Mouse (Mus musculus): ENCODE data around the gene Ces1a.

Ces1a gene

DNA sequence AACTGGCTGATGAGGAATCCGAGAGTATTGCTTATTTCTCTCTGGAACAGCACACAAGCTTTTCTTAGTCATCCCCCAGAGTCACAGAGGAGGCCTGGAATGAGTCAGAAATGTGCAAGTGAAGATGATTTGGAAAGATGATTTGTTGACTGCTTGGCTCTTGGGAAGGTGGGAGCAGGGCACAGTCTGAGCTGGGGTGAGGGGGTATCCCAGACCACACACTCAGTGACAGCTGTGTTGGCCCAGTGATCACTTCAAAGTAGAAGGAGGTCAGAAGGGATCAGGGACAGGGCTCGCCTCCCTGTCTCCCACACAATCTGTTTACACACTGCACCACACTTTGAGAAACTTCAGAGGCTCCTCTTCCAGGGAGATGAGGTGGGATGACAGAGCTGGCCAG, 63.6 kb downstream of the Ces1a start:
- peak in 1 of 2 experiments; percentile 69 for DNase-seq

DNA sequence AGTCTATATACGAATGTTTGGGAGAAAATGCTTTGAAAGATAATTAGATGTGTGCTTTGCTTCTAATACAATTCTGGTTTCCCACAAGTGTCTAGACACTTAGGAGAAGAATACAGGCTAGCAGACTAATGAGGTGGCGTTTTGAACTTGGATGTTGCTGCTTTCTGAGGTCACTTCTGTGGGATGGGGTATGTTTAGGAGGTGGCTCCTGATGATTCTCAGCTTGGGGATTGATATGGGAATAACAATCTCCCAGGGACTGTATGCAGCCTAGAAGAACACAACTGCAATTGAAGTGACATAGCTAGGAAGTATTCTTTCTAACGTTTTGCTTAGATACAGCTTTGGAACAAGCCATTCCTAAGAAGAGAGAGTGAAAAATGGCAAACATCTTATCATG, 65.5 kb downstream of the Ces1a start:
- DNase-seq = no peak

DNA sequence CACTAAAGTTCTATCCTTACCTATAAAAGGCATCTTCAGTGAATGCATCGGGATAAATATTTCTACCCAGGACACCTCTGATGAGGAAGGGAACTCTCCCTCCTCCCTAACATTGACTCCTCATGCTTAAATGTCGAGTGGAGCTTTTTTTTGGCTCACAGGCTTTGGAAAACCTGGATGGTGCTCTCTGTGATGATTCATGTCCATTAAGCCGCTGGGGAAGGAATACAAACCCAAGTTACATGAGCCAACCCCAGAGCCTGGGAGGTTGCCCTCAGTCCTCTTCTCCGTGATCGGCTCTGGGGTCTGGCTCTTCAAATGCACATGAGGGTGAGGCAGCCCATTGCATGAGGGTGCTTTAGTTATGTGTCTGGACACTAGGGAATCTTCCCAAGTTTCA, 71.3 kb downstream of the Ces1a start:
- DNase-seq = no peak

DNA sequence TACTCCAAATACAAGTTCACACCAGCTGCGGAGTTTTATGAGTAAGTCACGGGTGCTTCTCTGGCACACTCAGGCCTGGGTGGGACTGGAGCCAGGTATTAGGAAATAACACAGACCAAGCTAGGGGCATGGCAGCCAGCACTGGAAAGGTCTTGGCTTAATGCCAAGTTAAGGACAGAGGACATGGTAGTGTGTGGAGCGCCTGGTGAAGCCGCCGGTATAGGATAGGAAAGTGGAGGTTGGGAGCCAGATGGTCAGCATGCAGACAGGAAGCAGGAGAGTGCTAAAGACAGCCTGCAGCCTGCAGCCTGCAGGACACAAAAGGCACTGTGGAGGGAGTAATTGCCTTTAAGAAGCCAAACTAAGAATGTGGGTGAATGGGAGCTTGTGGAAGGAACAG, 75.0 kb downstream of the Ces1a start:
- peak; percentile 77 to 87 for DNase-seq
